Mouse (Mus musculus) neutrophil, adult 5-6 weeks (primary cell): ENCODE measurements at regions not wholly inside any gene's neighbourhood (a gene's known extent, or its start where the extent isn't known, plus 50 kb on each side); places are given as distances from the start of the nearest gene placed in this dataset.
A peak's percentile ranks its signal among the peaks of the same experiment; 100 is the strongest.

Experiments
- ATAC-seq: fragments of 151-379, 151-347 bp; 2 replicates; pipeline ENCODE4 v1.8.0; 2017; ENCODE audit warnings: mild to moderate bottlenecking, moderate TSS enrichment; ENCODE audit not compliant: insufficient number of reproducible peaks, poor library complexity, low FRiP score, severe bottlenecking; ENCODE audit errors: extremely low read depth

DNA sequence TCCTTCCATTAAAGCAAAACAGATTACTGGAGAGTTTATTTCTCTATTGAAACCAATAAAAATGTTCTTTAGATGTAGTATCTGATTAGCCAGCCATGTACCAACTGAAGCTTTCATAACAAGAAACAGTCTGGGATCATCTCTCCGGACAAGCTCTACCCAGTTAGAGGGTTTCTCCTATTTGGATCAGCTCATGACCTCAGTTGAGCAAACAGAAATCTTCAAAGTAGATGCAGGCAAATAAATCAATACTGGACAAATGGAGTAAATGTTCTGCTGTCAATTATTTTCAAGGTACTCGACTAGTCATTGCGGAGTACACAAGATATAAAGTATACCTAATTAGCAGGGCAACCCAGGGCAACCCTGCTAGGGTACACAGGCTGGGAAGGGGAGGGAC is 67.4 kb downstream of the Avpr1a start:
- ATAC-seq = no peak

GRCm38 (mm10) chr10:122519274-122519790 is 71.0 kb downstream of the Avpr1a start:
- ATAC-seq = no peak

DNA sequence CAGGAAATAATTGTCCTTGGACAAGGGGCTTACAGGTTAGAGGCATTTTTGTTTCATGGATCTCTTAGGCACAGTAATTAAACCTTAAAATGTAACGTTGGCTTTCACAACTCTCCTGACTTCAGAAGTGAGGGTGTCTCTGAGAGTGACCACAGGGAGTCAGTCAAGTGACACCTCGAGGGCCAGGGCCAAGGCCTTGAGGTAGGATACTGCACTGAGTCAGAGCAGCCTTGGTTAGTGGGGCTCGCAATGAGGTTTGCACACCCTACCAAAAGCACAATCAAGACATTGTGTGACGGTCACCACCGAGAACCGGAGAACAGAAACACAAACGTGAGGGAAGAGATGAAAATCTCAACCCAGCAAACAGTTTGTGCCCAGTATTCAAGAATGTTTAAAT is 71.7 kb downstream of the Avpr1a start:
- ATAC-seq = no peak

- ATAC-seq = no peak
Observed at GRCm38 (mm10) chr10:122522631-122523030, 74.3 kb downstream of the Avpr1a start.

DNA sequence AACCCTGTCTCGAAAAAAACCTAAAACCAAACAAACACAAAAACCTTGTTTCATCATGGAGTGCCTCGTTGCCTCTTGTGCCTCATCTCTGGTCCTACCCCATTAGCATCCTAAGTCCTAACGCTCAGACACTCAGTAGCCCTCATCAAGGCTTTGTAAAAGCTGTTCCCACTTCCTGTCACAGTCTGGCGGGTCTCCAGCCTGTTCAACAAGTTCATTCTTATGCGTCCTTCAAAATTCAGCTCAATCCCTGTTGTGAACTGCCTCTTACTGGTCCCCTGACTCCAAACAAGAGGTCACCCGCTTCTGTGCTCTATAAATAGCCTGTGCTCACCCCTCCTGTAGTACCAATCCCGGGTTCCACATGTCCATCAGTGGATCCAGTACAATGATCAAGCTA is 77.1 kb downstream of the Avpr1a start:
- no peak for ATAC-seq

- ATAC-seq = no peak
Observed at GRCm38 (mm10) chr10:122525807-122526206, 77.5 kb downstream of the Avpr1a start.

DNA sequence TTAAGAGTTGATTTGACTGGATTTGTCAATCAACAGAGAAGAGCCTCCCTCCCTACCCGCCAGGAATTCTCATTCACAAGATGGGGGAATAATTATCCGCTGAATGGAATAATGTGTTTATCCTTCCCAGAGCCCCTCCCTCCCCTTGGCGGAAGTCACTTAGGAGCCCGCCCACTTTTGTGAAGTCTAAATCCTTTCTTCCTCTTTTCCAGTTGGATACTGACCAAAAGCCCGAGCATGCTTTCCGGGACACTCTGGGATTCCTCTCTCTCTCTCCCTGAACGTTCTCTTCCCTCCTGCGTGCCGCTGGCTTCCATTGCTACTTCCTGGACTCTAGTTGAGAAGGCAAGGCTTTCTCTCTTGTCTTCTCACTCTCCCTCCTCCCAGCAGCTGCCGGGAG is 79.9 kb downstream of the Avpr1a start:
- no peak for ATAC-seq

GRCm38 (mm10) chr10:122528973-122529703 is 80.8 kb downstream of the Avpr1a start:
- 0 out of 2 replicates have a peak, but pooled peaks have one; percentile 44 for ATAC-seq

DNA sequence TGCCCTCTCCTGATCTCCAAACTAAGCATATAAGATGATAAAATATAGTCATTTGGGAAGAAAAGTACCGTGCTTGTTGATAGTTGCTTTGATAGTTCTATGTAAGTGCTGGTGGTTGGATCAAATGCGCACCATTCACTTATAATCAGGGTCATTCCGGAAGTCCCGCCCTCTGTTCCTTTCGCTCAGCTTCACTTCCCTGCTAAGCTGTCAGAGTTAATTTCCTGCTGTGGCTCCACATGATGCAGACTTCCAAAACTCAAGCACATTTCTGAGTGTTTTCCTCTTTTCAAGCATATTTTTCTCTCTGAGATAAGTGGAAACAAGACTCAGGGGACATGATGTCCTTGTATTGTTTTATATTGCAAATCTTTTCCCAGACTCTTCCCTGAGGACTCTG is 86.4 kb downstream of the Avpr1a start:
- ATAC-seq = no peak

DNA sequence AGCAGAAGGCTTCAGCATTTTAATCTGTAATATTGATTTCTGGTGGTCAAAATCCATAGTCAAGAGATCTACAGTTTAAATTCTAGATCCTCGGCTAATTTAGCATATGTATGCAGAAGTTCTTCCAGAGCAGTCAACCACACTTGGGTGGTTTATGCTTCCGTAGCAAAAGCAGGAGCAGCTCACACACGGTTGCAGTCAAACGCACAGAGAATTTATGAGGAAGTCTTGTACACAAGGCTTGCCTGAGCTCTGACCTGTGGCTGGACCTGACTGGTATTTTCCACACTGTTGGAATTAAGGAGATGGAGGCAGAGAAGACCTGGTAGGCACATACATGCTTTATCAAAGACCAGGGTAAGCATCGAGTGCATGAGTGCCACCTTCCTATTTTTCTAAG is 86.8 kb downstream of the Avpr1a start:
- no peak for ATAC-seq

- no peak for ATAC-seq
Observed at GRCm38 (mm10) chr10:122539655-122540054, 91.4 kb downstream of the Avpr1a start.

DNA sequence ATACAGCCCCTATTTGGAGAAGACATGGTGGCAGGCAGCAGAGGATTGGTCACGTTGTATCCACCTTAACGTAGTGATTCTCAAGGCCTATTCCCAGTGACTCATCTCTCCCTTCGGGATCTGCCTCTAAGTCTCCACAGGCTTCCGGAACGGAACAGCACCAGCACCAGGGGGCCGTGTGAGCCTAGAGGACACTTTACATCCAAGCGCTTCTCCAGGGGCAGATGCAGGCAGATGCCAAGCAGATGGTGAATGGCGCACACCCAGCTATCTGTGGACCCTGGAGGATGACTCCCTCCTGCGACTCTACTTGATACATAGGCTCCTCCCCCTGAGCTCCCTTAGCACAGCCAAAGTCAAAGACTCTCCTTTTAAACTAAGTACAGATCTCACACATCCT is 94.3 kb downstream of the Avpr1a start:
- no peak for ATAC-seq

- ATAC-seq = no peak
Observed at GRCm38 (mm10) chr10:122544096-122544720, 95.9 kb downstream of the Avpr1a start.

- ATAC-seq = no peak
Observed at GRCm38 (mm10) chr10:122545029-122545428, 96.7 kb downstream of the Avpr1a start.

DNA sequence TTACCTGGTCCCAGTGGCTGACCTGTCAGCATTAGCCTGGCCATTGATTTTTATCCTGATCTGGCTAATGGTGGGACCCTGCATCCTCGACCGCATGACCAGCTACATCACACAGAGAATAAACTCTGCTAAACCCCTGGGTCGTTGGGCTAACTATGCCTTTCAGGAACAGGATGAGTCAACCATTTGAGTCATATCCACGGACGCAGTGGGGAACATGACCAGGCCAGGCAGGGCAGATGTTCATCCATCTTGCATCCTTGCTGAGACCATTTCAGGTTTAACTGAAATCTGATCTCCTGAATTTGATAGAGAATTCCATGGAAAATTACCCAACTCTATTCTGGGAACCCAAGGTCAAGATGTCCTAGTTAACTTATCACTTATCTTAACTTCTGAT is 103.3 kb downstream of the Avpr1a start:
- no peak for ATAC-seq

- peak; percentile 63; the same call in 1 of the 2 replicates for ATAC-seq
Observed at GRCm38 (mm10) chr10:122553124-122553822, 105.0 kb downstream of the Avpr1a start.

DNA sequence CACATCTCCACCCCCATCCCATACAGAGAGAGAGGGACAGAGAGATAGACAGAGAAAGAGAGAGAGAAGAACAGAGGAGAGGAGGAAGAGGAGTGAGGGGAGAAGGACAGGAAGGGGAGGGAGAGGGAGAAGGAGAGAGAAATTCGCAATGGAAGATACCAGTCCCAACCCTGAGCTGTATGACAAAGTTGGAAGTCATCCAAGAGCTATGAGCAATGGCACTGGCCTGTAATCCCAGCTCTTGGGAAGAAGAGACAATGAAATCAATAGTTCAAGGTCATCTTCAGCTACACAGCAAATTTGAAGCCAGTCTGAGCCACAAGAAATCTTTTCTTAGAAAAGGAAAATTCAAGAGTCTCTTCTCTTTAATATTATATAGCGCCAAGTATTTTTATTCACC is 105.6 kb downstream of the Avpr1a start:
- no peak for ATAC-seq

DNA sequence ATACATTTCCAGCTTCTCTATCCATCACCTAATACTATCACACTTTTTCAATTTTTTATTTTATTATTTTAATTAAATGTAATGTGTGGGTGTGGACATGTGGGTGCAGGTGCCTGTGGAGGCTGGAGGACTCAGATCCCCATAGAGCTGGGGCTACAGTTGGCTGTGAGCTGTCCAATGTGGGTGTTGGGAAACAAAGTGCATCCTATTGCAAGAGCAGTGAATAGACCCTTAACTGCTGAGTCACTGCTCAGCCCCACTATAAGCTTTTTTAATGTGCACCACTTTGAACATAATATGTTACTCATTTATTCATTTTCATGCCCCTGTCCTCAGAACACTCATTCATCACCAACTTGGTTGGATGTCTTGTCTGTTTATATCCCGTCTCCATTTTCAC is 110.4 kb downstream of the Avpr1a start:
- no peak for ATAC-seq

DNA sequence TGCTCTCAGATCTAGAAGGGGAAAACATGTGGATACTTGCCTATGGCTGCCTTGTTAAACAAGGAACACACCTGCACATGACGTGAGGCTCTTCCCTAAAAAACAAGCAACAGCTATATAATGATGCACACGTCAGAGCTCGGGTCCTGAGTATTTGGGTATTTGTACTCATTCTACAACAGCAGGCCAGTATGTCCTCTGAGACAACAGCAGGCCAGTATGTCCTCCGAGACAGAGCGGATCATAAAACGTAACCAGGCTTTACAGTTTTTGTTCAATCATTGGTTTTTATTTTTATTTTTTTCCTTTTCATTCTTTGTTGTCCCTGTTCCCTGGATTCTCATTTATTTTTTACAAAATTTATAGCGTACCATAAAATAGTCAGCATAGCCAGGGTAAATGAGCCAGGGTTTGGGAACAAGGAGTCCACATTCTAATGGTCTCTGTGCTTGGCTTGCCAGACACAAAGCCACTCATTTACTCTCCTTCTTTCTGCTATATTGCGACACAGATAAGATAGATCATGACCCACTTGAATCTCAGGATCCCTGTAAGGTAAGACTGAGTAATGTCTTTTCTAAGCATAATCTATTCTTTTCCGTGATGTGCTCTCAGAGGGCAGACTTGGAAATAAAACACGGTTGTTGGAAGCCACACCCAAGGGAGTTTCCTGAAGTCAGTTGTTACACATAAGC is 111.8 kb downstream of the Avpr1a start:
- ATAC-seq = no peak
